Mouse (Mus musculus): Measurements from ENCODE around the gene Utp4. TPM values are rescaled to one million over a fixed set of nuclear protein-coding genes. Genes with fewer than 3 reads are reported as not detected.

Utp4 gene
- polyA plus RNA-seq, 1 experiment from 2014 or later = 42.5 TPM

DNA sequence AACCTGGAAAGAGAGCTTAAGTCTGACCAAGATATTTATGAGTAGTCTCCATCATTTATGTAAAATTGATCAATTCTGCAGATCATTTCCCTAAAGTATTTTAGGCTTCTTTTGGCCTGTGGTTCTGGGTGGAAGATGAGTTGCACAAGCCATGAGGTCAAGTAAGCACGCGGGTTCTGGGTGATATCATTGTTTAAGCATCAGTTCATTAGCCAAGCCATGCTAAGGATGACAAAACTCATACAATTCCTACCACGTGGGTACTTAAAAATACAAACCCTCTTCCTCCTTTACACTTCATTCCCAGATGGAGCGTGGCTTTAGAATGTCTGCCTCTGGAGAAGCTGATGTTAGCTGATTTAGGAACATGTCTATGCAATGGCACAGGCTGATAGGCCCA, 60.1 kb downstream of the Utp4 start:
- H3K27me3 ChIP-seq = no peaks in the 10 kb centered on the region
- no peaks in the 10 kb centered on the region for H3K36me3 ChIP-seq
- no peak for ATAC-seq (ENCODE audit: low FRiP score, low read depth)
- no peak overlapping the region for H3K4me2 ChIP-seq
- H3K27ac ChIP-seq (replicated peaks) = no peak overlapping the region
- H3K4me1 ChIP-seq (replicated peaks) = no peaks in the 10 kb centered on the region
- 91% methylated on average over 4 of the region's 4 CpGs for WGBS
- H3K4me3 ChIP-seq = no peak overlapping the region
- no peak overlapping the region for H3K9ac ChIP-seq
- no peaks in the 10 kb centered on the region for H3K9me3 ChIP-seq

DNA sequence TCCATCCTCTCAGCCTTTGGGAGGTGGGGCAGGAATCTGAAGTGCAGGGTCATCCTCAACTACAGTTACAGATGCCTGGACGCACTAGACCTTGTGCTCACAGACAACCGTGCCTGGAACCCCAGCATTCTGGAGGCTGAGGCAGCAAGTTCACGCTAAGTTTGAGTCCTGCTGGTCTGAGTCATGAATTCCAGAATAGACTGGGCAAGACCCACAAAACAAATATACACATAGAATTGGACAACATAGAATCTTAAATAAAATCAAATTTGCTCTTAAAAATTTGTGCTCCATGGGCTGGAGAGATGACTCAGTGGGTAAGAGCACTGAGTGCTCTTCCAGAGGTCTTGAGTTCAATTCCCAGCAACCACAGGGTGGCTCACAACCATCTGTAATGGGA, 63.6 kb downstream of the Utp4 start:
- H3K4me2 ChIP-seq = no peak overlapping the region
- no peaks in the 10 kb centered on the region for H3K4me1 ChIP-seq (replicated peaks)
- no peaks in the 10 kb centered on the region for H3K36me3 ChIP-seq
- no peaks in the 10 kb centered on the region for H3K9me3 ChIP-seq
- WGBS = 87% methylated on average over 3 of the region's 3 CpGs
- ATAC-seq (ENCODE audit: low FRiP score, low read depth) = no peak
- no peak overlapping the region for H3K4me3 ChIP-seq
- no peak overlapping the region for H3K27ac ChIP-seq (replicated peaks)
- H3K27me3 ChIP-seq = no peaks in the 10 kb centered on the region
- H3K9ac ChIP-seq = no peak overlapping the region

DNA sequence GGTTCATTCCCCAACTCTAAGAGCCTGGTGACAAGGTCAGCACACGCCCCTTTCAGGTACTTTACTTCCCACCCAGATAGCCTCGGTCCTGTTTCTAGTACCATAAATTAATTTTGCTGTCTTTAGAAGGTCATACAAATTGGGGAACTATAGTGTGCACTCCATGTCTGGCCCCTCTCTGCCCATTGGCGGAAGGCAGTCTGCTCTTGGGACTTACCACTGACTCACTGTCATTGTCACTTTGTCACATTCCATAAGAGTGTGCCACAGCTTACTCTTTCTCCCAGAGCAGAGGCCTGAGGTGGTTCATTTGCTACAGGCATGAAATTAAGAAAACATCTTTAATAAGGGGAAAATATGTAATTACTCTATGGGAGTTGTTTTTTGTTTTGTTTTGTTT, 64.8 kb downstream of the Utp4 start:
- Histone ChIP-seq H3K4me2 (no peak overlapping the region), H3K27me3 (no peaks in the 10 kb centered on the region), H3K27ac (replicated peaks) (no peak overlapping the region), H3K9ac (no peak overlapping the region), H3K4me3 (no peak overlapping the region), H3K36me3 (no peaks in the 10 kb centered on the region), H3K9me3 (no peaks in the 10 kb centered on the region), H3K4me1 (replicated peaks) (no peaks in the 10 kb centered on the region)
- ATAC-seq (ENCODE audit: low FRiP score, low read depth) = no peak
- WGBS = 85% methylated on average over 3 of the region's 3 CpGs

GRCm38 (mm10) chr8:106959626-106960025, 66.2 kb downstream of the Utp4 start:
- no peak for ATAC-seq (ENCODE audit: low FRiP score, low read depth)
- no peaks in the 10 kb centered on the region for H3K4me1 ChIP-seq (replicated peaks)
- H3K36me3 ChIP-seq = no peaks in the 10 kb centered on the region
- no peak overlapping the region for H3K9ac ChIP-seq
- no peak overlapping the region for H3K27ac ChIP-seq (replicated peaks)
- no peak overlapping the region for H3K4me2 ChIP-seq
- no peak overlapping the region for H3K4me3 ChIP-seq
- no peaks in the 10 kb centered on the region for H3K9me3 ChIP-seq
- no peaks in the 10 kb centered on the region for H3K27me3 ChIP-seq
- WGBS = 88% methylated on average over 2 of the region's 2 CpGs

- no peaks in the 10 kb centered on the region for H3K9me3 ChIP-seq
- ATAC-seq (ENCODE audit: low FRiP score, low read depth) = no peak
- no peak overlapping the region for H3K4me3 ChIP-seq
- no peaks in the 10 kb centered on the region for H3K36me3 ChIP-seq
- H3K9ac ChIP-seq = no peak overlapping the region
- no peaks in the 10 kb centered on the region for H3K4me1 ChIP-seq (replicated peaks)
- H3K27ac ChIP-seq (replicated peaks) = no peak overlapping the region
- H3K27me3 ChIP-seq = no peaks in the 10 kb centered on the region
- H3K4me2 ChIP-seq = no peak overlapping the region
- WGBS = 81% methylated on average over 3 of the region's 3 CpGs
These were observed 68.9 kb downstream of the Utp4 start for GRCm38 (mm10) chr8:106962322-106962721.

DNA sequence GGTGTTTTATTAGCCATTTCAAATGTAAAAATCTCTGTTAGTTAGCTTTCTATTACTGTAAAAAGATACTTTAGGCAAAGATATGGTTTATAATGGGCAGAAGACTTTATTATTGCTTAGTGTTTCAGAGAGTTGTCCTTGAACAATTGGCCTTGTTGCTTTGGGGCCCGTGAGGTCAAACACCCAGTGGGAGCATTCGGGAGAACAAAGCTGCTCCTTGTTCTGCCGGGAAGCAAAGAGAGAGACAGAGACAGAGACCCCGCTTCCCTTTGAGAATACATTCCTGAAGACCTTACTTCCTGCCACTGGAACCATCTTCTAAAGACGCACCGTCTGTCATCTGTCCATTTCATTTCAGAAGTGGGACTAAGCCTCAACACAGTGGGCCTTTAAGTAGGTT, 69.9 kb downstream of the Utp4 start:
- Histone ChIP-seq H3K36me3 (no peaks in the 10 kb centered on the region), H3K9me3 (no peaks in the 10 kb centered on the region), H3K4me3 (no peak overlapping the region), H3K27ac (replicated peaks) (no peak overlapping the region), H3K27me3 (no peaks in the 10 kb centered on the region), H3K9ac (no peak overlapping the region), H3K4me1 (replicated peaks) (no peaks in the 10 kb centered on the region), H3K4me2 (no peak overlapping the region)
- WGBS = 21% methylated on average over 6 of the region's 6 CpGs
- ATAC-seq (ENCODE audit: low FRiP score, low read depth) = no peak

- no peaks in the 10 kb centered on the region for H3K36me3 ChIP-seq
- 86% methylated on average over 4 of the region's 4 CpGs for WGBS
- no peak overlapping the region for H3K4me2 ChIP-seq
- H3K4me3 ChIP-seq = no peak overlapping the region
- no peaks in the 10 kb centered on the region for H3K4me1 ChIP-seq (replicated peaks)
- no peak for ATAC-seq (ENCODE audit: low FRiP score, low read depth)
- H3K9ac ChIP-seq = no peak overlapping the region
- H3K27ac ChIP-seq (replicated peaks) = no peak overlapping the region
- H3K27me3 ChIP-seq = no peaks in the 10 kb centered on the region
- no peaks in the 10 kb centered on the region for H3K9me3 ChIP-seq
These were observed 71.1 kb downstream of the Utp4 start for GRCm38 (mm10) chr8:106964573-106964972.

DNA sequence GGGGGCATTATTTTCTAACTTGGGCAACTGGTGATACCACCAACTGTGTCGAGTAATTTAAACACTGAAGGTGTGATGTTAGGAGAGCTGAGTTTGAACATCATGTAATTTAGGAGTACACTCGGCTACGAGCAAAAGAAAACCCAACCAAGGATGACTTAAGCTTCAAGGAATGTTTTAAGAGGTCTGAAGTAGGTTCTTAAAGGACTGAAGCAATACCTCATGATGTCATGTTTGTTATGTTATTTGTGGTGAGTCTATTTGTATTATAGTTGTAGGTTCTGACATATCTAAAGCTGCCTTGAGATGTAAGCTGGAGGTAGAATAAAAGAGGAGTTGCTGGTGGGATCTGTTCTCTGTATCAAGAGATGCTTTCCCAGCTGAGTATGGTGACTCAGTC, 76.5 kb downstream of the Utp4 start:
- H3K4me3 ChIP-seq = no peak overlapping the region
- no peaks in the 10 kb centered on the region for H3K36me3 ChIP-seq
- ATAC-seq (ENCODE audit: low FRiP score, low read depth) = no peak
- no peaks in the 10 kb centered on the region for H3K9me3 ChIP-seq
- H3K27me3 ChIP-seq = no peaks in the 10 kb centered on the region
- 87% methylated on average over 3 of the region's 3 CpGs for WGBS
- no peak overlapping the region for H3K27ac ChIP-seq (replicated peaks)
- H3K4me1 ChIP-seq (replicated peaks) = 0 out of 2 replicates have a peak, but pooled peaks cover 2% of the 10 kb centered on the region
- H3K4me2 ChIP-seq = no peak overlapping the region
- no peak overlapping the region for H3K9ac ChIP-seq

GRCm38 (mm10) chr8:106971916-106972315, 78.5 kb downstream of the Utp4 start:
- WGBS = 77% methylated on average over 5 of the region's 5 CpGs
- Histone ChIP-seq H3K9me3 (no peaks in the 10 kb centered on the region), H3K27ac (replicated peaks) (no peak overlapping the region), H3K4me2 (no peak overlapping the region), H3K4me1 (replicated peaks) (0 out of 2 replicates have a peak, but pooled peaks cover 2% of the 10 kb centered on the region), H3K27me3 (no peaks in the 10 kb centered on the region), H3K9ac (no peak overlapping the region), H3K36me3 (no peaks in the 10 kb centered on the region), H3K4me3 (no peak overlapping the region)
- ATAC-seq (ENCODE audit: low FRiP score, low read depth) = no peak

Other genes starting within 250 kb of the Utp4 start
- gene Tango6, start 210.6 kb upstream of the Utp4 start, polyA plus RNA-seq (2015; fragmentation: Nextera tagmentation; extraction: Ambion mirVana) = 6.3 and 6.5 TPM in 2 replicates
- gene Has3, start 23.4 kb upstream of the Utp4 start, polyA plus RNA-seq (2015; fragmentation: Nextera tagmentation; extraction: Ambion mirVana) = 0.92 and 1.5 TPM in 2 replicates
- gene Sntb2, start 42.1 kb downstream of the Utp4 start, polyA plus RNA-seq (2015; fragmentation: Nextera tagmentation; extraction: Ambion mirVana) = 6.5 and 6.7 TPM in 2 replicates
- gene Vps4a, start 137.6 kb downstream of the Utp4 start, polyA plus RNA-seq (2015; fragmentation: Nextera tagmentation; extraction: Ambion mirVana) = 143 and 147 TPM in 2 replicates
- gene Pdf, start 155.0 kb downstream of the Utp4 start, polyA plus RNA-seq (2015; fragmentation: Nextera tagmentation; extraction: Ambion mirVana) = 41.3 and 41.4 TPM in 2 replicates
- 44.2 and 45.3 TPM in 2 replicates for gene Cog8, start 163.1 kb downstream of the Utp4 start, polyA plus RNA-seq (2015; fragmentation: Nextera tagmentation; extraction: Ambion mirVana)
- 62.2 and 65.6 TPM in 2 replicates for gene Nip7, start 163.2 kb downstream of the Utp4 start, polyA plus RNA-seq (2015; fragmentation: Nextera tagmentation; extraction: Ambion mirVana)
- gene Tmed6, start 172.0 kb downstream of the Utp4 start, polyA plus RNA-seq (2015; fragmentation: Nextera tagmentation; extraction: Ambion mirVana) = not detected in 2 replicates
- gene Terf2, start 202.9 kb downstream of the Utp4 start, polyA plus RNA-seq (2015; fragmentation: Nextera tagmentation; extraction: Ambion mirVana) = 23.9 and 26.8 TPM in 2 replicates